ENCODE assay signal across 14 mouse cellular contexts in the genomic region with DNA sequence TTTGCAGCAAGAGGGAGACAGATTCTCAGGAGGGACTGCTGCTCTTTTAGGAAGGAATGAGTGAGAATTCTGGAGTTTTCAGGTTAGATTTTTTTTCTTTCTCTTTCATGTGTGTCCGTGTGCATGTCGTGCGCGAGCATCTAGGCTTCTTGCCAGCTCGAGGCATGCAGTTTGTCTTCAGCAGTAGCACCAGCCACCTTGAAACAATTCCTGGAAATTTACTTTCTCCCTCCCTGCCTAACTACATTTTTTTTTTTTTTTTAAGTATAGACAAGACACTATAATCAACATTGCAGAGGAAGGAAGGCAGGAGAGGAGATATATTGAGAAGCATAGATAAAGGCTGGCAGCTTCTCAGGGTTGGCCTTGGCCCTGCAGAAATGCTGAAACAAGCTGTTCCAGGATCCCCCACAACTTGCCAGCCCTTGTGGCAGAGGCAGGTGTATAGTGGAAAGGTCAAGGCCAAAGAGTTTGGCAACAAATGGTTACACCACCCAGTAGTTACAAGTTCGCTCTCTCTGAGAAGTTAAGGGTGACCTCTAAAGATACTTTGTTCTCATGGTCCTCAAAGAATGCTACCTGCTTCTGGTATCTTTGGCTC. TPM values are rescaled to one million over a fixed set of nuclear protein-coding genes. Genes with fewer than 3 reads are reported as not detected.
DNase-seq lines count a peak whose midpoint lies in the region; ATAC-seq and TF ChIP-seq lines count a peak whose summit lies in the region.
"Had no signal": no experiment of that assay in that cellular context is flagged by ENCODE, and none has a peak within 500 bp of the region (broad histone marks: within the 10 kb centered on the region; RNA-seq: fewer than 3 reads in every experiment).

No protein-coding gene starts in this region.

- H3K27me3 ChIP-seq in kidney, adult 2 months (replicated peaks; ENCODE audit: control insufficient read depth, insufficient read depth, low read length), result no peaks in the 10 kb centered on the region
- no peaks in the 10 kb centered on the region for H3K27me3 ChIP-seq in kidney, embryonic 15.5 days
- H3K27me3 ChIP-seq in small intestine, adult 2 months (ENCODE audit: control insufficient read depth, insufficient read depth, low read length), result no peaks in the 10 kb centered on the region
- H3K27me3 ChIP-seq: forebrain, embryonic 12.5 days had no signal

- WGBS in kidney, adult 2 months, result 18% methylated on average over 6 of the region's 6 CpGs
- 57% methylated on average over 6 of the region's 6 CpGs for WGBS in kidney, embryonic 15.5 days
- WGBS in small intestine, adult 2 months, result 16% methylated on average over 6 of the region's 6 CpGs

- H3K9ac ChIP-seq in kidney, embryonic 15.5 days, result no peak overlapping the region
- H3K9ac ChIP-seq: forebrain, embryonic 12.5 days had no signal

- H3K4me2 ChIP-seq in kidney, embryonic 15.5 days, result no peak overlapping the region
- H3K4me2 ChIP-seq: forebrain, embryonic 12.5 days had no signal

- H3K9me3 ChIP-seq in kidney, embryonic 15.5 days (replicated peaks), result no peaks in the 10 kb centered on the region
- H3K9me3 ChIP-seq: forebrain, embryonic 12.5 days had no signal

- TF ChIP-seq POLR2A in kidney, adult 2 months (IDR thresholded peaks at IDR 0.05; ENCODE audit: low read depth, low read length), result no peak
- no peak for TF ChIP-seq POLR2A in small intestine, adult 2 months (IDR thresholded peaks at IDR 0.05; ENCODE audit: low read depth, low read length)

- DNase-seq in kidney, adult 2 months, result peak; percentile 75
- DNase-seq in kidney, adult 9 months, result no peak
- DNase-seq in adrenal gland, postnatal 36 days, result peak; percentile 63 to 78
- DNase-seq in thymus, postnatal 4 days, result no peak
- DNase-seq: embryo, embryonic 11 days had no signal

- TF ChIP-seq CTCF in kidney, adult 2 months (conservative IDR thresholded peaks at IDR 0.05; ENCODE audit: insufficient read depth, insufficient read length, low read depth, low read length), result no peak
- no peak for TF ChIP-seq CTCF in small intestine, adult 2 months (IDR thresholded peaks at IDR 0.05; ENCODE audit: extremely low read depth, insufficient read length, insufficient replicate concordance, low read depth, low read length)

- no peak overlapping the region for H3K4me3 ChIP-seq in kidney, adult 2 months (ENCODE audit: insufficient read depth, low read depth, low read length)
- no peak overlapping the region for H3K4me3 ChIP-seq in kidney, embryonic 15.5 days (replicated peaks)
- no peak overlapping the region for H3K4me3 ChIP-seq in small intestine, adult 2 months (ENCODE audit: low read depth, low read length)
- H3K4me3 ChIP-seq: forebrain, embryonic 12.5 days; megakaryocyte, embryonic 14.5 days had no signal

- no peaks in the 10 kb centered on the region for H3K36me3 ChIP-seq in kidney, adult 2 months (ENCODE audit: control insufficient read depth, insufficient read depth, low read length)
- no peaks in the 10 kb centered on the region for H3K36me3 ChIP-seq in kidney, embryonic 15.5 days
- H3K36me3 ChIP-seq in small intestine, adult 2 months (ENCODE audit: control insufficient read depth, insufficient read depth, low read length), result no peaks in the 10 kb centered on the region
- H3K36me3 ChIP-seq: forebrain, embryonic 12.5 days had no signal

- peaks cover 9% of the 10 kb centered on the region for H3K4me1 ChIP-seq in kidney, adult 2 months (ENCODE audit: control insufficient read depth, insufficient read depth, low read length)
- H3K4me1 ChIP-seq in kidney, embryonic 15.5 days, result peaks cover 34% of the 10 kb centered on the region
- peaks cover 24% of the 10 kb centered on the region for H3K4me1 ChIP-seq in small intestine, adult 2 months (ENCODE audit: control insufficient read depth, insufficient read depth, insufficient read length, low read length)
- H3K4me1 ChIP-seq: forebrain, embryonic 12.5 days had no signal

- no peak for ATAC-seq in kidney, embryonic 15.5 days (replicated peaks; ENCODE audit: low FRiP score)
- ATAC-seq in activated CD4-positive, CD25-positive, alpha-beta regulatory T cell, adult 4 months, result no peak

- peak overlapping the region; percentile 65 for H3K27ac ChIP-seq in kidney, adult 2 months (ENCODE audit: insufficient read depth, low read depth, low read length)
- H3K27ac ChIP-seq in kidney, embryonic 15.5 days, result peak overlapping the region; percentile 43; the same call in 1 of the 2 replicates
- H3K27ac ChIP-seq in small intestine, adult 2 months (ENCODE audit: insufficient read depth, low read depth, low read length), result peak overlapping the region; percentile 56; the same call in 1 of the 2 replicates
- H3K27ac ChIP-seq: forebrain, embryonic 12.5 days; kidney, postnatal 0 days had no signal

RNA-seq across cellular contexts. Expression of a gene that starts 3.1 kb away (rescaled TPM):
- polyA plus RNA-seq in kidney, adult 2 months (2012; rRNA removed), result 8.1 and 9.7 TPM in 2 replicates
- total RNA-seq in adrenal gland, postnatal 36 days (2021), result 10 to 100 TPM in 1 of 2 experiments, 1 to 10 TPM in 1; 7.3 to 10.9 TPM
- 7.5 and 8.3 TPM in 2 replicates for polyA plus RNA-seq in kidney, embryonic 15.5 days (2015; fragmentation: Nextera tagmentation; extraction: Ambion mirVana)
- 0.70 and 2.3 TPM in 2 replicates for polyA plus RNA-seq in small intestine, adult 2 months (2012; rRNA removed)
- under 1 TPM; 0.15 to 0.22 TPM for polyA plus RNA-seq in activated CD4-positive, CD25-positive, alpha-beta regulatory T cell, adult 4 months (2017; shearing (Covaris generic))
- total RNA-seq: CH12.LX had no signal

RNA-seq across cellular contexts. Expression of a gene that starts 4.9 kb away (rescaled TPM):
- 1.1 and 1.3 TPM in 2 replicates for polyA plus RNA-seq in kidney, adult 2 months (2012; rRNA removed)
- 1 to 10 TPM in 1 of 2 experiments, under 1 TPM in 1; 0.63 to 1.2 TPM for total RNA-seq in adrenal gland, postnatal 36 days (2021)
- polyA plus RNA-seq in kidney, embryonic 15.5 days (2015; fragmentation: Nextera tagmentation; extraction: Ambion mirVana), result 0.12 and 0.14 TPM in 2 replicates
- polyA plus RNA-seq in small intestine, adult 2 months (2012; rRNA removed), result not detected in 2 replicates
- polyA plus RNA-seq in activated CD4-positive, CD25-positive, alpha-beta regulatory T cell, adult 4 months (2017; shearing (Covaris generic)), result under 1 TPM in 1 of 2 experiments, not detected in 1; 0.13 TPM
- total RNA-seq: CH12.LX had no signal
- polyA plus RNA-seq: forebrain, embryonic 12.5 days; stomach, embryonic 14.5 days had no signal

RNA-seq across cellular contexts. Expression of a gene that starts 4.9 kb away (rescaled TPM):
- 2.1 and 2.3 TPM in 2 replicates for polyA plus RNA-seq in kidney, adult 2 months (2012; rRNA removed)
- total RNA-seq in adrenal gland, postnatal 36 days (2021), result 1 to 10 TPM; 1.2 to 2.3 TPM
- polyA plus RNA-seq in kidney, embryonic 15.5 days (2015; fragmentation: Nextera tagmentation; extraction: Ambion mirVana), result 0.34 TPM in 1 of 2 replicates, not detected in the other
- not detected in 2 replicates for polyA plus RNA-seq in small intestine, adult 2 months (2012; rRNA removed)
- under 1 TPM in 1 of 2 experiments, not detected in 1; 0.31 TPM for polyA plus RNA-seq in activated CD4-positive, CD25-positive, alpha-beta regulatory T cell, adult 4 months (2017; shearing (Covaris generic))
- total RNA-seq: CH12.LX had no signal
- polyA plus RNA-seq: forebrain, embryonic 12.5 days; stomach, embryonic 14.5 days had no signal

RNA-seq across cellular contexts. Expression of a gene that starts 15.3 kb away (rescaled TPM):
- polyA plus RNA-seq in kidney, adult 2 months (2012; rRNA removed), result 7.2 and 7.3 TPM in 2 replicates
- total RNA-seq in adrenal gland, postnatal 36 days (2021), result 10 to 100 TPM; 10.2 to 12.7 TPM
- polyA plus RNA-seq in kidney, embryonic 15.5 days (2015; fragmentation: Nextera tagmentation; extraction: Ambion mirVana), result 3.9 TPM in 2 replicates
- 2.9 and 6.7 TPM in 2 replicates for polyA plus RNA-seq in small intestine, adult 2 months (2012; rRNA removed)
- polyA plus RNA-seq in activated CD4-positive, CD25-positive, alpha-beta regulatory T cell, adult 4 months (2017; shearing (Covaris generic)), result under 1 TPM; 0.36 to 0.45 TPM

RNA-seq across cellular contexts. Expression of a gene that starts 21.5 kb away (rescaled TPM):
- 0.10 and 0.13 TPM in 2 replicates for polyA plus RNA-seq in kidney, adult 2 months (2012; rRNA removed)
- total RNA-seq in adrenal gland, postnatal 36 days (2021), result under 1 TPM in 1 of 2 experiments, not detected in 1; 0.36 TPM
- polyA plus RNA-seq in kidney, embryonic 15.5 days (2015; fragmentation: Nextera tagmentation; extraction: Ambion mirVana), result 0.19 TPM in 1 of 2 replicates, not detected in the other
- 8.0 and 40.9 TPM in 2 replicates for polyA plus RNA-seq in small intestine, adult 2 months (2012; rRNA removed)
- under 1 TPM in 1 of 2 experiments, not detected in 1; 0.13 TPM for polyA plus RNA-seq in activated CD4-positive, CD25-positive, alpha-beta regulatory T cell, adult 4 months (2017; shearing (Covaris generic))
- total RNA-seq: CH12.LX; left cerebral cortex, postnatal 36 days had no signal
- polyA plus RNA-seq: kidney, postnatal 0 days; stomach, embryonic 14.5 days had no signal

Comparison
In these comparisons a context has a peak if more than half of its experiments do, and no peak if none do; other contexts are left out.
1. DNase-seq: peak in kidney, adult 2 months (single experiment) and adrenal gland, postnatal 36 days (2 of 2); none in kidney, adult 9 months (single experiment) and thymus, postnatal 4 days (single experiment).
2. Peak in every context shown above with its lines, with median percentiles within 50 percentile points of each other: H3K27ac ChIP-seq.